Mouse (Mus musculus) spleen, embryonic (tissue): ENCODE results near the gene Acta1.

ENCODE experiments used
- CTCF ChIA-PET: fragments of 350-600 bp; sonication (Branson Sonifier 250); formaldehyde crosslinking; loops from one replicate; lab custom pipeline; 2022; lab: Charles Lee

The Acta1 gene

GRCm38 (mm10) chr8:123884721-123885565 lies 9.6 kb downstream of the Acta1 start:
- CTCF ChIA-PET, result interaction anchor here (0.5 kb wide), 1 partner anchor 8 kb away, joined by 24 read pairs; no protein-coding TSS in a partner anchor

GRCm38 (mm10) chr8:123883094-123883493 lies 11.5 kb downstream of the Acta1 start:
- CTCF ChIA-PET, result no interaction called here

- CTCF ChIA-PET, result no interaction called here
Observed at GRCm38 (mm10) chr8:123882412-123882811, 12.1 kb downstream of the Acta1 start.

GRCm38 (mm10) chr8:123880821-123881350 lies 13.7 kb downstream of the Acta1 start:
- CTCF ChIA-PET, result no interaction called here

GRCm38 (mm10) chr8:123880271-123880670 lies 14.3 kb downstream of the Acta1 start:
- CTCF ChIA-PET, result no interaction called here

GRCm38 (mm10) chr8:123877865-123878264 lies 16.7 kb downstream of the Acta1 start:
- CTCF ChIA-PET, result no interaction called here

GRCm38 (mm10) chr8:123874324-123874723 lies 20.2 kb downstream of the Acta1 start:
- CTCF ChIA-PET, result no interaction called here

- CTCF ChIA-PET, result no interaction called here
Observed at GRCm38 (mm10) chr8:123873364-123873763, 21.2 kb downstream of the Acta1 start.

- CTCF ChIA-PET, result no interaction called here
Observed at GRCm38 (mm10) chr8:123872048-123872447, 22.5 kb downstream of the Acta1 start.

- CTCF ChIA-PET, result no interaction called here
Observed at GRCm38 (mm10) chr8:123866971-123867370, 27.6 kb downstream of the Acta1 start.

GRCm38 (mm10) chr8:123865786-123866185 lies 28.8 kb downstream of the Acta1 start:
- CTCF ChIA-PET, result no interaction called here

- CTCF ChIA-PET, result interaction anchor here (1.1 kb wide), 1 partner anchor 22 kb away, joined by 3 read pairs; no protein-coding TSS in a partner anchor
Observed at GRCm38 (mm10) chr8:123860386-123860785, 34.2 kb downstream of the Acta1 start.

- CTCF ChIA-PET, result interaction anchor here (1.1 kb wide), 1 partner anchor 21 kb away, joined by 3 read pairs; no protein-coding TSS in a partner anchor
Observed at GRCm38 (mm10) chr8:123859648-123860259, 34.8 kb downstream of the Acta1 start, which contains the start of gene Ccsap. TSS of gene Ccsap (minus strand) at chr8:123860209.

GRCm38 (mm10) chr8:123858941-123859647 lies 35.5 kb downstream of the Acta1 start:
- CTCF ChIA-PET, result interaction anchor here (1.1 kb wide), 1 partner anchor 20 kb away, joined by 3 read pairs; no protein-coding TSS in a partner anchor

- CTCF ChIA-PET, result no interaction called here
Observed at GRCm38 (mm10) chr8:123858574-123858940, 36.0 kb downstream of the Acta1 start.

GRCm38 (mm10) chr8:123857361-123857760 lies 37.2 kb downstream of the Acta1 start:
- CTCF ChIA-PET, result no interaction called here

- CTCF ChIA-PET, result interaction anchor here (0.6 kb wide), 1 partner anchor 758 kb away, joined by 3 read pairs; no protein-coding TSS in a partner anchor
Observed at GRCm38 (mm10) chr8:123854733-123855475, 39.6 kb downstream of the Acta1 start.

GRCm38 (mm10) chr8:123854252-123854651 lies 40.3 kb downstream of the Acta1 start:
- CTCF ChIA-PET, result no interaction called here

GRCm38 (mm10) chr8:123851590-123851989 lies 43.0 kb downstream of the Acta1 start:
- CTCF ChIA-PET, result no interaction called here

GRCm38 (mm10) chr8:123849352-123849751 lies 45.2 kb downstream of the Acta1 start:
- CTCF ChIA-PET, result no interaction called here

GRCm38 (mm10) chr8:123847546-123847945 lies 47.0 kb downstream of the Acta1 start:
- CTCF ChIA-PET, result no interaction called here
